Mouse (Mus musculus) megakaryocyte progenitor cell, adult 5-6 weeks (primary cell): ENCODE measurements around the gene Espn. TPM values are rescaled to one million over a fixed set of nuclear protein-coding genes. Genes with fewer than 3 reads are reported as not detected.

Experiments
- ATAC-seq: replicated peaks from 2 replicates; pipeline ENCODE4 v1.8.0; 2016; ENCODE audit warnings: mild to moderate bottlenecking, moderate TSS enrichment, inconsistent platforms; ENCODE audit not compliant: poor library complexity
- total RNA-seq, 2 experiments: library from RNA; stranded (forward) in 1 of 2; stranded (reverse) in 1 of 2; fragments of 157-497, 149-512 nt in 1 of 2; fragments of 200-1000 nt in 1 of 2; gene quantifications; 2 replicates each; pipeline versions ENCODE4 v1.2.3 to v1.2.4; 2015 to 2017

Gene Espn
- total RNA-seq (2015) = 1.1 and 1.3 TPM in 2 replicates
- 0.91 TPM in 1 of 2 replicates, not detected in the other for total RNA-seq (2017)

DNA sequence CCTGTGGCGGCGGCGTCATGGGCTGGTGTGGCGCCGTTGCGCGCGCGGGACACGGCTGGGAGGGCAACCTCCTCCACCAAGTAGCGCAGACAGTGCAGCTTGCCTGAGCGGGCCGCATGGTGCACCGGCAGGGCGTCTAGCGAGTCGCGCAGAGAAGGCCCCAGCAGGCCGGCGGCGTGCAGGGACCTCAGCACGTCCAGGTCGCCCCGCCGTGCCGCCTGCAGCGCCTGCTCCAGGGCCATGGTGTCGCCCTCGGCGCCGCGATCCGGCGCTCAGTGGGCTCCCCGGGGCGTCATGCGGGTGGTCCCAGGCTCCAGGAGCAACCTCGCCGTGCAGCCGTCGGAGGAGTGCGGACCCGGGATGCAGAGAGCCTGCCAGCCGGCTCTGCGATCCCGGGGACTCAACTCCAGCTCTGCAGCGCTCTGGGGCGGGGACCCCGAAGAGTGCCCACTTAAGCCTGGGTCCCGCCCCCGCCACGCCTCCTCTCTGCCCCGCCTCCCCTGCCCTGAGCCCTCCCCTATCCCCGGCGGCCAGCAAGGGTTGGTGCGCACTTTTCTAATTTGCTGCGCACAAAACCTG lies at the start of gene Espn:
Gene Espn, minus strand, starts transcription at position 406 of the 579 bp plus-strand sequence.
- ATAC-seq = peak; percentile 58

DNA sequence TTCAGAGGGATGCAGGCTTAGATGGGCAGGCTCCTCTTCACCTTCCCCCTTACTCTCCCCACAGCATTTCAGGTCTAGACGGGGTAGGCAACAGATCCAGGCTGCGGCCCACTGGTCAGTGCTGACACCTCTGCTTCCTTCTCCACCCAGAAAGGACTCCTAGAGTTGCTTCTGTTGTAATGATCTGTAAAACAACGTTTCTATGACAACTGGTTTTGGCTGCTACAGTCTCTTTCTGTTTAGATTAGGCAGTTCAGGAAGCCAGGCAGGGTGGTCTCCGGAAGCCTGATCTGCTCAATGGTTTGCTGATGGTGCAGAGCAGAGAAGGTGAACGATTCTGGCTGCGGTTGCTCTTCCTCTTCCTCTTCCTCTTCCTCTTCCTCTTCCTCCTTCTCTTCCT lies 49.3 kb upstream of the Espn start:
- ATAC-seq = peak; percentile 58

DNA sequence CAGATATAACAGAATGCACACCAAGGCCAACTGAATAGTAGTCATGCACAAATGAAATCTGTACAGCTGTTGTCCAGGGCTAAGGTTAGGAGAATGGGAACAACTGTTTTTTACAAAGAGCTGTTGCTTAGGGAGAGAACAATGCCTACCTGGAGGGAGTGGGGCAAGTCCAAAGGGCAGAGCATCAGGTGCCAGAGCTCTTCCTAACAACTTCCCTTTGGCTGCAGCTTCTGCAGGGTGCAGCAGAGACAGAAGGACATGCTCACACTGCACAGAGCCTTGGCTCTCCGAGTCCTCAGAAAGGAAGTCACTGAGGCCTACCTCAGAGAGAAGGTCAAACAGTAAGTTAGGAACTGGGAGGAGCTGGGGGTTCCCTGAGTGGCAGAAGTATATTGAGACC lies 47.4 kb upstream of the Espn start:
- 0 out of 2 replicates have a peak, but pooled peaks have one; percentile 10 for ATAC-seq

DNA sequence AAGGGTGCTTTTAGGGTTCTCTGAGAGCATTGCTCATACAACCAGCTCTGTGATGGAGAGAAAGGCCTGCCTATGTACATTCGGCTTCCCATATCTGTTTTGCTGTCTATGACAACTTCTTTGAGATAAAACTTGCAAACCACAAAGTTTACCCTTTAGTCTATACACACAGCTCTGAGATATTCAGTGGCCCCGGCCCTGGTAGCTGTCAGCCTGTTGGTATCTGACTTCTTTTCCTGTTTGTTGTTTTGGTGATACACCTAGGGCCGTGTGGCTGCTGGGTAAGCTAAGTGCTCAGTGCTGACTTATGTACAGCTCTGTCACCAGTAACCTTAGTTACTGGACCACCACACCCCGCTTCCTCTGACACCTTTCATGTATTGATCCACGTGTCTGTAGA lies 45.4 kb upstream of the Espn start:
- ATAC-seq = peak; percentile 8; the same call in 1 of the 2 replicates

DNA sequence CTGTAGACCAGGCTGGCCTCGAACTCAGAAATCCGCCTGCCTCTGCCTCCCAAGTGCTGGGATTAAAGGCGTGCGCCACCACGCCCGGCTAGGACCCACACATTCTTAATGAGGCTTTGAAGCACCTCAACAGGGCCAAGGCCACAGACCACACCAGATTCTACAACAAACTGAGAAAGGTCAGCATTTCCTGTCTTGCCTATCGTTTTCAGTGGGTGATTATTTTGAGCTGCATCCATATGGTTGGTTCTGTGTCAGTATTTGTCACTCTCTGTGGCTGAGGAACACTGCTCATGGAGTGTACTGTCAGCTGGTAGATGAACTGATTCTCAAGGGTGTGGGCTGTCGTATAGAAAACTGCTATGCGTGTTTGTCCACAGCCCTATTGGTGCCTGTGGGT lies 44.1 kb upstream of the Espn start:
- no peak for ATAC-seq

DNA sequence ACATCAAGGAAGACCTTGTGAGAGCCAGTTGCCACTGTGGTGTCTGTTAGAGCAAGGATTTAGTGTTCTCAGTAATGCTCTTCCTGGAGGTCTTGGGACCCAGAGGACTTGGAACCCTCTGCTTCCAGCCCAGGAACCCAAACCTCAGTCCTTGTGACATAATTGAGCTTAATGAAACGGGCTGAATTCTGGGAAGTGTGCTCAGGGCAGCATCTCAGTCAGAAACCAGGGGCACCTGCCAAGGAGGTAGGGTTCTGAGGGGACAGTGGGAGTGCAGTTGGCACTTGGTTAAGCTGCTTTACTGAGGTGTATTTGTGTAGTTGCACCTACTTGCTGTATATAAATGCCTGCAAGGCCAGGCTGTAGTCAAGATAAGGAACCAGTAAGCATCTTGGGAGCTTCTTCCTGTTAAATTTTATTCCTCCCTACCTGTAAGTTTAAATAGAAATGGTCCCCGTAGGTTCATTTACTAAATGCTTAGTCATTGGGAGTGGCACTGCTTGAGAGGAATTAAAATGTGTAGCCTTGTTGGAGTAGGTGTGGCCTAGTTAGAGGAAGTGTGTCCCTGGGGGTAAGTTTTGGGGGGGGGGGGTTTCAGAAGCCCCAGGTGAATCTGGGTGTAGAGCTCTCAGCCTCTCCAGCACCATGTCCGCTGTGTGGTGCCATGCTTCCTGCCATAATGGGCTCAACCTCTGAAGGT lies 42.5 kb upstream of the Espn start:
- ATAC-seq = 0 out of 2 replicates have a peak, but pooled peaks have one; percentile 8

DNA sequence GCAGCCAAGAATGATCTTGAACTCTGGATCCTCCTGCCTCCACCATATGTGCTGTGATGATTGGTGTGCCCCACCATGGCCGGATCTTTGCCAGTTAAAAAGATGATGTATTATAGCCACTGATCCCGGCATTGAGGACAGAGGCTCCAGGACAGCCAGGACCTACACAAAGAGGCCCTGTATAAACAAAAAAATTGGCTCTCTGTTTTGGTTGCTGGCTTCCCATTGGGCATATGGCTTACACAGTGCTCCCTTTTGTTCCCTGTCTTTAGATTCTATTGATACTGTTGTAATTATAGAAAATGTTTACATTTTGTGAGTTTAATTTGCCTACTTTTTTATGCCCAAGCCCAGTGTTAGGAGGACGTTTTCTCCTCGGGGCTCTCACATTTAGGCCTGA lies 40.4 kb upstream of the Espn start:
- no peak for ATAC-seq

DNA sequence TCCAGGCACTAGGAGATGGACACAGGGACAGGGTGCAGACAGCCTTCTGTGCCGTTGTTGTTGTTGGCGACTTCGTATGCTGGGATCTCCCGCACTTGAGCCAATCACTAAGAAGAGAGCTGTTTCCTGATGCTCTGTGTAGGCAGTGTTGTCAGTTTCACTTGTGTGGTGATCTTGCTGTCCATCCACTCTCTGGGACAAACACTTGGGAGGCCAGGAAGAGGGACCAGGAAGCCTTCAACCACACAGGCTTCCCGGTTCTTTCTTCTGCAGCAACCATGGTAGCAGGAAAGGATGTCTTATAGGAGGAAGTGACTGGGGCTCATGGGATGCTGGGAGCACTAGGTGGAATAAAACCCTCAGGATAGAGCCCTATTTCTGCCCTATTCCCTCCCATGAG lies 38.5 kb upstream of the Espn start:
- no peak for ATAC-seq

DNA sequence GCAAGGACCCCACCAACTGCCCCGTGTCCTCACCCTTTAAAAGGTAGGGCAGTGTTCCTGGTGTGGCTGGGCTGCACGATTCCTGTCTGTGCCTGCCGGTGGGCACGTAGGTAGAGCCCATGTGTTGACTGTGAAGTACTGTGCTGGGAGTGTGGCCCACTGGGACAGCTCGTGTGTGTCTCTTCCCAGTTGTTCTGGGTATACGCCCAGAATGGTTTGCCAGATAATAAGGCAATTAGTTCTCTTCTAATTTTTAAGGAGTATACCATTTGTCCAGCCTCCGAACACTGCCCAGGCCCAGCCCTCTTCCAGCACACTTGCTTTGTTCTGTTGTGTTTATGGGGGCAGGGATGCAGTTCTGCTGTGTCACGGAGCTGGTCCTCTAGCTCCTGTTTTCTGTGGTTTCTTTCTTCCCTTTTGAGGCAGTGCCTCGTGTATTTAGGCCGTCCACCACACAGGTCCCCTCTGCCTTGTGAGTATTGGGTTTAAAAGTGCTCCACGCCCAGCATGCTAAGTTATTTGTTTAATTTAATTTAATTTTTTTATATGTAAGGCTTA lies 38.0 kb upstream of the Espn start:
- ATAC-seq = peak; percentile 68

DNA sequence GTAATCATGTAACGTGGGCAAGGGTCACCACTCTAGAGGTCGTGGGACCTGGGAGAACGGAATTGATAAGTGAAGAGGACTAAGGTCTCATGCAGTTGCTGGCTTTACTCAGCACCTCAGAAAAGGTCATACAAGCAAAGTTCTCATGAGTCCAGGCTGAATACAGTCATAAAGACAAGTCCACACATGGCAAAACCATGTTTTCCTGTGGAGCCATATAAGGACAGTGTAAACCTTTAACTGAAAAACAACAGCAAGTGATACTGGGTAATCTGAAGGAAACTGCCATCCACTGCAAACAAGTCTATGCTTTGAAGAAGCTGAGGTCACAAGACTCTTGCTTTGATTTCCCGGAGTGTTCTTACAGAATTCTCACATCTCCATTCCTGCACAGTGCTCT lies 37.5 kb upstream of the Espn start:
- no peak for ATAC-seq

DNA sequence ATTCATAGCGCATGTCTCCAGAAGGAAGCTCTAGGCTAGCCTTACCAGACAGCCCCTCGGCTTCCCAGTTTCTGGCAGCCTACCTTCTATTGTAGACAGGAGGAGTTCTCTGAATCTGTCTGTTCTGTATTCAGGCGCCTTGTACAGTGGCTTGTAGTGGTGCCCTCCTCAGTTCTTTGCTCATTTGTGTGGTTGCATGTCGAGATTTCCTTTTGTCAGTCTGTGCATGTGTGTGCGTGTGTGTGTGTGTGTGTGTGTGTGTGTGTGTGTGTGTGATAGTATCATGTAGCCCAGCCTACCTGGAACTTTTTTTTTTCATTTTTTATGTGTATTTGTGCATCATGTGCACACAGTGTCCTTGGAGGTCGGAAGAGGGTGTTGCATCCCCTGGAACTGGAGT lies 36.9 kb upstream of the Espn start:
- no peak for ATAC-seq

DNA sequence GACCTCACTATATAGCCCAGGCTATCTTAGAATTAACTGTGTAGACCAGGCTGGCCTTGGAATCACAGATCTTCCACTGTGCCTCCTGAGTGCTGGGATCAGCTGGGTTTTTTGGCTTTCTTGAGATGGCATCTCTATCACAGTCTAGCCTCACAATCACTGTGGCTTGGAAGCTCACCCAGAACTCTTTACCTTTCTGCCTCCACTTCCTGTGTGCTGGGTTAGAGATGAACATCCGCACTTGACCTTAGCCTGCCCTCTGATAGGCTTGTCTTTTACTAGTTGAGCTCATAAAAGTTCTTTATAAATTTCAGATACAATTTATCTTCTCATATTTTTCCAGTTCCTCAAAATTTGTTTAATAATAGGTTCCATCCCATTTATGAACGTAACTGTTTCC lies 36.5 kb upstream of the Espn start:
- ATAC-seq = no peak

DNA sequence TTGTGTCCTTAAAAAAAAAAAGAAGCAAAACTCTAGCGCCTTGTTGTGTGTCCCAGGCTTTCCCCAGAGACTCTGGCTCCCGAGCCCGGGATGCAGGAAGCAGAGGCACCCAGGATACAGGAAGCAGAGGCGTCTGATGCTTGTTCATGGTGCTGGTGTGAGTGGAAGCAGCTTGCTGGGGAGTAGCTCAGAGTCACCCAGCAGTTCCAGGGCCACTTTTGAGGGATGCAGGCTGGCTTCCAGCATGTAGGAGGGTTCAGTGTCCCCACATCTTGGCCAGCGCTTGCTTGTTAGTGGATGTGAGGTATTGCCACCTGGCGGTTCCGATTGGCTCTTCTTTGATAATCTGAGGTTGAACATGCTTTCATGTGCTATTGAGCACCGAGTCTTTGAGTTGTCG lies 35.0 kb upstream of the Espn start:
- no peak for ATAC-seq

DNA sequence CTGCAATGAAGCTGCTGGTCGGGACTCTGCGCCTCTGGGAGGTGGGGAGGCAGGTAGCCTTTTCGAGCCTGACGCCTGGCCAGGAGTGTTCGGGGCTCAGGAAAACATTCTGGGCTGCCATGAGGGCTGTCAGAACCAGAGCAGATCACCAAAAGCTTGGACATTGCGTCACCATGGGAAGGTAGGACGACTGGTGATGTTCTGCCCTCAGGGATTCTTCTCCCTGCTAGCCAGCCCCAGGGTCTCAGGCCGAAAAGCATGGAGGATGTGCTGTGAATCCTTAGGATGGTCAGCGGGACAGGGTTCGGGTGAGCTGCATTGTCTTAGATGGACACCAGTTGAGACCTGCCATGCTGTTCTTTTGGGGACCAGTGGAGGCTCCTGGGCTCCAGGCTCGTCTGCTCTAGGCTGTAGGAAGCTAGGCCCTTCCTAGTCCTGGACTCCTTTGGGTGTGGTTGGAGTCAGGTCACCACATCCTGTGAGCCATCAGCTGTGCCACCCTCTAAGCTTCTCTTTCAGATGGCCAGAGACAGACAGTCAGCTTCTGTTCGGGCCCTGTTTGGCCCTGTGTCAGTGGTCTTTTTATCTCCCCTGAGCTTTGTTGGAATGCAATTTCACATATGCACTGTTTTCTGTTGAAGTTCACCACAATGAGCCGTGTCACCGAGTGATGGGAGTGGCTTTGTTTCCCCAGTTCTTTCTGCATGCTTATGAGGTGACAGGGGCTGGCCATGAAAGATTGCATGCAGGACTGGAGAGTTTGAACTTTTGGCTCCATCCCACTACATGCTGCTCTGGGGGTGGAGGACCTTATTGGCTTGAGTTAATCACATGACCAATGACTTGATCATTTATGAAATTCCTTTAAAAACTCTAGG lies 34.3 kb upstream of the Espn start:
- peak; percentile 36 for ATAC-seq

DNA sequence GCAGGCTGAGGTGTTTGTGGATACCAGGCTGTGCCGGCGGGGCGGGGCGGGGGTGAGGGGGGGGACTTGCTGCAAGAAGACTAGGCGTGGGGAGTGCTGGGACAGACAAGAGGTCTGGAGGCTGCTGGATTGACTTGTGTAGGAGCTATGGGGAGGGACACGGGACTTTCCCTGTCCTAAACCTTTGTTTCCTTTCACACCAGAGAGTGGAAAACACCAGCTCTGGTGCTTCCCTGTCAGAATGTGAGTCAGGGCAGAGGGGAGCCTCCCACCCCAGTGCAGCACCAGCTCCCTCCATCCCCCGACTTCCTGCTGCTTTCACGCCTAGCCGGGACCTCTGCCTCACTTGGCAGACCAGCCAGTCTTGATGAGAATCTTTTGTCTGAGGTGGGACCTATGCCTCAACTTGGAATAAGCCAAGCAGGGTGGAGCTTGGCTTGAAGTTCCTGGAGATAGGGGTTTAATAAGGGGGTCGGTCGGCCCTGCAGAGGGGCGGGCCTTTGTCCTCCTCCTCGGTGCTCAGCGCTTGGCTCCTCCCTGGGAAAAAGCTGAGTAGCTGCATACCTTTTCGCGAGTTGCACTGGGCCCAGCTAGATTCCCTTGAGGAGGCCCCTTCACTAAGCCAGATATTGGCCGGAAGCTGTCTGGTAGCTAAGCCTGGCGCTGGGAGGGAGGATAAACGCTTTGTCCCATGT lies 33.5 kb upstream of the Espn start:
- ATAC-seq = no peak

DNA sequence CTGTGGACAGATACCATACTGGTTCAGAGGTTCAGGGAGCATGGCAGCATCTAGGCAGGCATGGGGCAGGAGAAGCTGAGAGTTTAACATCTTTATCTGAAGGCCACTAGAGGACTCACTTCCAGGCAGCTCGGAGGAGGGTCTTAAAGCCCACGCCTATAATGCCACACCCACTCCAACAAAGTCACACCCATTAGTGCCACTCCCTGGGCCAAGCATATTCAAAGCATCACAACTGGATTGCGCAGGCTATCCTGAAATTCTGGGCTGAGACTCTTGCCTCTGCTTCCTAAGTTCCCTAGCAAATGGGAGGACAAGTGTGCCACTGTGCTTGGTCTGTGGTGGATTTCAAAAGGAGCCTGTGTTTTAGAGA lies 33.0 kb upstream of the Espn start:
- ATAC-seq = peak; percentile 72

DNA sequence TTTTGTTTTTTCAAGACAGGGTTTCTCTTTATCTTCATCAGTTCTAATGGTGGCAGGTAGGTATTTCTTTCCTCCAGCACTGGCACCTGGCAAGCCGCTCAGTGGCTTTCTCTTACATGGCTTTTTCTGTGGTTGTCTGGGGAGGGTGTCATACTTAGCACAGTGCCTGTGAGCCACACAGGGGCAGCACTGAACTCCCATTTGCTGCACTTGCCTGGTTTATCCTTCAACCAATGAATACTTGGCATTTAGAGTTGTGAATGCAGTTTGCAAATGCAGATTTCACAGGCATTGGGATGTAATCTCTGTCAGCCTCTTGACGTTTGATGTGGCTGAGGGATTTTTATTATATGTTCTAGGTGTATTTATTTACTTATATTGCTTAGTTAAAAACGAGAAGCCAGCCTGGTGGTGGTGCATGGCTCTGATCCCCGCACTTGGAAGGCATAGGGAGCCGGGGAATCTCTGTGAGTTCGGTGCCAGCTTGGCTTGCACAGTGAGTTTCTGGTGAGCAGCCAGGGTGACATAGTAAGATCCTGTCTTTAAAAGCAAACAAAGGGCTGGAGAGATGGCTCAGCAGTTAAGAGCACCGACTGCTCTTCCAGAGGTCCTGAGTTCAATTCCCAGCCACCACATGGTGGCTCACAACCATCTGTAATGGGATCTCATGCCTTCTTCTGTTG lies 32.3 kb upstream of the Espn start:
- peak; percentile 20; the same call in 1 of the 2 replicates for ATAC-seq

DNA sequence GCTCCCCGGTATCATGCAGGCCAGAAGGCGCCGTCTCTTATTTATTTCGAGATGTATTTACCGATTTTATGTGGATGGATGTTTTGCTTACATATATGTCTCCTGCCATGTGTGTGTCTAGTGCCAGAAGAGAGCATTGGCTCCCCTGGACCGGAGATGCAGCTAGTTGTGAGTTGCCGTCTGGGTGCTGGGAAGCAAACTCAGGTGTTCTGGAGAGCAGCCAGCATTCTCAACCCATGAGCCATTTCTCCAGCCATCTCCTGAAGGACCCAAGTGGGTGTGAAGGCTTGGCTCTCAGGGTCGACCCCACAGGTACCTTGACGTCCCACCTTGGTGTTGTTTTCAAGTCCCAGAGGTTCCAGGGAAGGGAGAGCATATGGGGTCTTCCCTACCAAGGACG lies 30.0 kb upstream of the Espn start:
- no peak for ATAC-seq

DNA sequence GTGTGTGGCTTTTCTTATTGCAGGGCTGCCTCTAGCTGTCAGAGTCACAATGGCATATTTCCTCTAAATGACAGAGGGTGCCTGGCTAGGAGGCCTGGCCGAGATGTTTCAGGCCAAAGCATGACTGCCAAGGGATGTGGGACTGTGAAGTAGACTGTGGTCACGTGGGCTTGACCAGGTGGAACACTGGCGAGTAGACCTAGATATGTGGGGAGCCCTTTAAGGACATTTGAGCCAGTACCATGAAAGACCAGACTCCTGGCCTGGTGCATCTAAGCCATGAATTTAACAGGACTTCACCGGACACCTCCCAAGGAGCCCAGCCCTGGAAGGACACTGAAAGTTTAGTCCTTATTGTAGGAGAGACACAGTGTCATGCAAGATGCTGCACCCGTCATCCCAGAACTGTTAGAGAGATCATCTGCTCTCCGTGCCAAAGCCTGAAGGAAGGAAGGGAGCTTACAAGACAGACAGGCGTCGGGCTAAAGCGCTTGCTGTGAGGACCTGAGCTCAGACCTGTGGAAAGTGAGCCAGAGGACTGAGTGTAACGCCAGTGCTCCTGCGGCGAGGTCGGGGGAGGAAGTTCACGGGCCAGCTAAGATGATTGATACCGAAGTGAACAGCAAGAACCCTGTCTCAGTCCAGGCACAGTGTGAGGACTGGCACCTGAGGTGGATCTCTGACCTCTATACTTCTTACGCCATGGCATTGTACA lies 27.9 kb upstream of the Espn start:
- ATAC-seq = no peak
